Mouse (Mus musculus): ENCODE data around the gene Vmn1r17. TPM values are rescaled to one million over a fixed set of nuclear protein-coding genes. Genes with fewer than 3 reads are reported as not detected.

Vmn1r17 gene
- polyA plus RNA-seq, 1 experiment from 2014 or later = not detected

Other genes with a start within 250 kb of the Vmn1r17 start
- not detected in 2 replicates for gene Vmn1r11, start 230.3 kb downstream of the Vmn1r17 start, polyA plus RNA-seq (2015; fragmentation: Nextera tagmentation; extraction: Ambion mirVana)
- not detected in 2 replicates for gene Vmn1r12, start 206.8 kb downstream of the Vmn1r17 start, polyA plus RNA-seq (2015; fragmentation: Nextera tagmentation; extraction: Ambion mirVana)
- gene Vmn1r13, start 160.4 kb downstream of the Vmn1r17 start, polyA plus RNA-seq (2015; fragmentation: Nextera tagmentation; extraction: Ambion mirVana) = not detected in 2 replicates
- not detected in 2 replicates for gene Vmn1r14, start 132.0 kb downstream of the Vmn1r17 start, polyA plus RNA-seq (2015; fragmentation: Nextera tagmentation; extraction: Ambion mirVana)
- not detected in 2 replicates for gene Vmn1r15, start 105.8 kb downstream of the Vmn1r17 start, polyA plus RNA-seq (2015; fragmentation: Nextera tagmentation; extraction: Ambion mirVana)
- gene Vmn1r16, start 34.2 kb downstream of the Vmn1r17 start, polyA plus RNA-seq (2015; fragmentation: Nextera tagmentation; extraction: Ambion mirVana) = not detected in 2 replicates
- not detected in 2 replicates for gene Vmn1r18, start 32.1 kb upstream of the Vmn1r17 start, polyA plus RNA-seq (2015; fragmentation: Nextera tagmentation; extraction: Ambion mirVana)
- gene Vmn1r19, start 40.1 kb upstream of the Vmn1r17 start, polyA plus RNA-seq (2015; fragmentation: Nextera tagmentation; extraction: Ambion mirVana) = not detected in 2 replicates
- gene Vmn1r20, start 65.2 kb upstream of the Vmn1r17 start, polyA plus RNA-seq (2015; fragmentation: Nextera tagmentation; extraction: Ambion mirVana) = not detected in 2 replicates
- 3.4 and 3.9 TPM in 2 replicates for gene Ppm1k, start 171.7 kb upstream of the Vmn1r17 start, polyA plus RNA-seq (2015; fragmentation: Nextera tagmentation; extraction: Ambion mirVana)
- 1.2 and 2.0 TPM in 2 replicates for gene Herc6, start 217.3 kb upstream of the Vmn1r17 start, polyA plus RNA-seq (2015; fragmentation: Nextera tagmentation; extraction: Ambion mirVana)